Mouse (Mus musculus) midbrain, embryonic 16.5 days (tissue): ENCODE measurements at regions not wholly inside any gene's neighbourhood (a gene's known extent, or its start where the extent isn't known, plus 50 kb on each side); places are given as distances from the start of the nearest gene placed in this dataset.

ENCODE experiments used
- ATAC-seq: fragments of 200-750 bp; cut with Nextera tagmentation; 2 replicates; pipeline ENCODE4 v1.8.0; 2017; ENCODE audit warnings: moderate TSS enrichment
- H3K27ac ChIP-seq: fragments of 300-500 bp; sonication (generic); 2 replicates; pipeline ENCODE4 v1.5.1; 2014; ENCODE audit warnings: mild to moderate bottlenecking, low read length, mixed read lengths
- H3K27me3 ChIP-seq: fragments of 300-500 bp; sonication (generic); 2 replicates; pipeline ENCODE4 v1.6.1; 2014; ENCODE audit warnings: low read depth, low read length, mixed read lengths; ENCODE audit not compliant: control insufficient read depth, insufficient read depth
- H3K36me3 ChIP-seq: fragments of 300-500 bp; sonication (generic); 2 replicates; pipeline ENCODE4 v1.6.1; 2014; ENCODE audit warnings: mild to moderate bottlenecking, low read length, moderate library complexity, mixed read lengths; ENCODE audit not compliant: control insufficient read depth, insufficient read depth
- H3K4me1 ChIP-seq: fragments of 300-500 bp; sonication (generic); 2 replicates; pipeline ENCODE4 v1.6.1; 2014; ENCODE audit warnings: mild to moderate bottlenecking, low read length, mixed read lengths; ENCODE audit not compliant: control insufficient read depth, insufficient read depth
- H3K4me2 ChIP-seq: fragments of 300-500 bp; sonication (generic); 2 replicates; pipeline ENCODE4 v1.6.1; 2014; ENCODE audit warnings: mild to moderate bottlenecking, low read length, mixed read lengths
- H3K4me3 ChIP-seq: fragments of 300-500 bp; sonication (generic); 2 replicates; pipeline ENCODE4 v1.5.1; 2014; ENCODE audit warnings: low read depth, mild to moderate bottlenecking, low read length, moderate library complexity, mixed read lengths
- H3K9ac ChIP-seq: fragments of 300-500 bp; sonication (generic); 2 replicates; pipeline ENCODE4 v1.6.1; 2014; ENCODE audit warnings: low read depth, low read length, mixed read lengths
- H3K9me3 ChIP-seq: fragments of 300-500 bp; sonication (generic); replicated peaks from 2 replicates; pipeline ENCODE4 v1.6.1; 2014; ENCODE audit warnings: mild to moderate bottlenecking, low read length, mixed read lengths; ENCODE audit not compliant: control insufficient read depth, poor library complexity, severe bottlenecking
- WGBS: fragments of 180-500 bp; shearing (Covaris S2); extraction: QIAGEN DNeasy Blood & Tissue Kit; methylation state at CpG from one replicate; pipeline ENCODE4 v1.1.7; 2014; 5-methylcytosine and 5-hydroxymethylcytosine counted together

DNA sequence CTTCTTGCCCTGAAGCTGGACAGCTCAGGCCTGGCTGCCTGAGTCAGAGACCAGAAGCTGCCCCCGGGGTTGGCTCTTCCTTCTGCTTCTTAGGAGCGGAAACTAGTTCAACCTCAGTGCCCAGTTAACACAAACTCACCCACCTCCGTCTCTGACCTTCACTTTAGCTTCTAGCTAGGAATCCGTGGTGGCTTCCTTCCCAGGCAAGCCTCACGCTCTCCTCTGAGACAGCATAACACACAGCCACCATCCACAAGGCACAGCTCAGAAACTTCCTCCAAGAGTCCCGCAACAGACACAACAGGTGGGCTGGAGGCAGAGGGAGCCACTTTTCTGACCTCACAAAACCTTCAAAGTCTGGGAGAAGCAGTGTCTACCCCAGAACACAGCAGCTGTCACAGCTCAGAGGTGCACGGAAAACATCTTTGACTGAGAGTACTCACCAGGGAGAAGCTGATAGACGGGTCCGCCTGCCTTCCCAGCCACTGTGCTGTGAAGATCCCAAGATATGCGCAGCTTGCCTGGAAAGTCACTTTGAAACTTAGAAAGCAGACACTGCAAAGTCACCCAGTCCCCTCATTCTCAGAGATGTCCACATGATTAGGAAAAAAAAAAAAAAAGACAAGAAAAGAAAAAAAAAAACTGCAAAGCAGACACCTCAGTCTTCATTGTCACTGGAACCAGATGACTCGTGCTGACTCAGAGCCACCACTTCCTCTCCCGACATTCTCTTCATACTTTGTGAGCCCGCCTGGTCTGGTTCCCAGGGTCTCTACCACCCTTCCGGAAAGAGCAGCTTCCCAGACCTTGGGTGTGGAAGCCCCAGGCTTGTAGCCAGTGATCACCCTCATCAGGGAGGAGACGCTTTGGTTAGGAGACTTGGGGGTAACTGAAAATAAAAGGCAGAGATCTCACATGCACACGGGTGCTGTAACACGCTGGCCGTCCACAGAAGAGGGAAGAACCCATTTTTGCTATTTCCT is 162.1 kb upstream of the Spdye4c start:
- no peak overlapping the region for H3K9ac ChIP-seq
- no peaks in the 10 kb centered on the region for H3K27me3 ChIP-seq
- H3K4me3 ChIP-seq: no peak overlapping the region
- H3K36me3 ChIP-seq: no peaks in the 10 kb centered on the region
- H3K4me1 ChIP-seq: no peaks in the 10 kb centered on the region
- 62% methylated on average over 18 of the region's 18 CpGs for WGBS
- no peaks in the 10 kb centered on the region for H3K9me3 ChIP-seq
- no peak overlapping the region for H3K4me2 ChIP-seq
- no peak for ATAC-seq
- peak overlapping the region; percentile 10; the same call in 1 of the 2 replicates for H3K27ac ChIP-seq

DNA sequence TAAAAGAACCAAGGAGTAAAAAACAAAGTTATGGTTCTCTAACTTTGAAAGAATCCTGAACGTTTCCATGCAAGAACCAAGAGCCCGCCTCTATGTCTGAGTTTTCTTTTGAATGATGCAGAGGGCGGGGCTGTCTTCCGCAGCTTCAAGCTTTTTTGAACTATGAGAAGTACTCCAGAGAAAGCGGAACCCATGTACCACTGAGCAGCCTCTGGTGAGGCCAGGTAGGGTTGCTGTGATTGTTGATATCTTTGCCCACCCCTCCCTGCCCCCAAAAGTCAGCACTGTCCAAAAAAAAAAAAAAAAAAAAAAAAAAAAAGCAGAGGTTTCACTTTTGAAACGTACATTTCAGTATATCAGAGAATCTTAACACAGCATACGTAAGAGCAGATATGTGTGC is 161.2 kb upstream of the Spdye4c start:
- H3K4me1 ChIP-seq: no peaks in the 10 kb centered on the region
- H3K4me3 ChIP-seq: no peak overlapping the region
- no peaks in the 10 kb centered on the region for H3K36me3 ChIP-seq
- H3K4me2 ChIP-seq: no peak overlapping the region
- no peaks in the 10 kb centered on the region for H3K9me3 ChIP-seq
- no peaks in the 10 kb centered on the region for H3K27me3 ChIP-seq
- H3K27ac ChIP-seq: no peak overlapping the region
- H3K9ac ChIP-seq: no peak overlapping the region
- no peak for ATAC-seq
- WGBS: 64% methylated on average over 7 of the region's 7 CpGs

DNA sequence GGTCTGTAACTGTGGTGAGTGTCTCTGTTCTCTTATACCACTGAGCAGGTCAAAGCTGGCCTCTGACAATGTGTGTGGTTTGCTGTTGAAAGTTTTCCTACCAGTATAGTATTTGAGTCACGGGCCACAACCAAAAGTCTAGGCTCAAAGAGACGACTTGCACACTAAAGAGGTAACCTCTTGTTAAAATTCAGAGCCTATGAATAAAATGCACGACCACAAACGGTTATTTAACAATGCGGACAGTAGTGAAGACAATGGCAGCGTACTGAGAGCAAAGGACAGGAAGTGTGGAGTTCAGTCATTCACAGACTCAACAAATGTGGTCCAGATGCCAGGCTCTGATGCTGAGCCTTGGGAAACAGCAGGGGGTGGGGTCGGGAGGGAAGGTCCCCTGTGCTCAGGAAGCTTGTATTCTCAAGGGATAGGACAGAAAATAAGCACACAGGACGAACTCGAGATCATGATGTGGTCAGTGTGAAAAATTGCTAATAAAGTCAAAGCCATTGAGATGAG is 160.2 kb upstream of the Spdye4c start:
- 47% methylated on average over 9 of the region's 9 CpGs for WGBS

DNA sequence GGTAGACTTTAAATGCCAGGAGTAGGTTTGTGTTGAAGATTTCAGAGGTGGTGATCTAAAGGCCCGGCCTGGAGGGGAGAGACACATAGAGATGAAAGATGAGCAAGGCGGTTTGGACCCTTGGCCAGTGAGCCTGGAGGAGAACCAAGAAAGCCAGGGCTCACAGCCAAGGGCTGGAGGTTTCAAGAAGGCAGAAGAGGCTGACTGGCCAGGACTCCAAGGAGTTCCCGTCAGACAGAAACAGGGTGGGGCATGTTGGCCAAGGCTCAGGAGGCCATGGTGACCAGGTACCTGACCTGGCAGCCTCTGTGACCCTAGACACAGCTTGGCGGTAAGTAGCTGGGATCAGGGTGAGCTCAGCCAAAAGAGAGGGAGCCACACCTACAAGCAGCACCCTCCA is 159.3 kb upstream of the Spdye4c start:
- H3K27ac ChIP-seq: no peak overlapping the region
- H3K36me3 ChIP-seq: no peaks in the 10 kb centered on the region
- no peak overlapping the region for H3K4me2 ChIP-seq
- no peaks in the 10 kb centered on the region for H3K27me3 ChIP-seq
- 92% methylated on average over 4 of the region's 4 CpGs for WGBS
- H3K4me1 ChIP-seq: no peaks in the 10 kb centered on the region
- no peak overlapping the region for H3K9ac ChIP-seq
- no peaks in the 10 kb centered on the region for H3K9me3 ChIP-seq
- H3K4me3 ChIP-seq: no peak overlapping the region
- no peak for ATAC-seq

More for the DNA sequence above, 160.2 kb upstream of the Spdye4c start:
- H3K27me3 ChIP-seq: no peaks in the 10 kb centered on the region
- no peaks in the 10 kb centered on the region for H3K9me3 ChIP-seq
- no peaks in the 10 kb centered on the region for H3K4me1 ChIP-seq
- no peaks in the 10 kb centered on the region for H3K36me3 ChIP-seq
- no peak overlapping the region for H3K27ac ChIP-seq
- ATAC-seq: no peak
- H3K9ac ChIP-seq: no peak overlapping the region
- H3K4me3 ChIP-seq: no peak overlapping the region
- no peak overlapping the region for H3K4me2 ChIP-seq

DNA sequence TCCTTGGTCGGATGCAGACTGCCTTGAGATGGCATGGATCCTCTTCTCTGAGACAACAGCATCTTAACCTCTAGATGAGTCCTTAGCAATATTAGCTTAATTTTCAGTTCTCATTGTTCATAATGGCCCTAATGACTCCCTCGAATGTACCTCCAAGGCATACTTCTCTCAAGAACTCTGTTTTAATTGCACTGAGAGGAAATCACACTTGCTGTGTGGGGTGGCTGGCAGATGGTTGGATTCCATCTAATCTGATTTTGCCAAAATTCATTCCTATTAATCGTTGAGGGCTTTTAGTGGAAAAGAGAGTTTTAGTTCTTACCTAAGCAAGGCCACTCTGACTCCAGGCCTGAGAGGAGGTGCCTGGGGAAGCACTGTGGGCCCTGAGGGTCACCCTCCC is 158.3 kb upstream of the Spdye4c start:
- no peak for ATAC-seq
- Histone ChIP-seq H3K27ac (no peak overlapping the region), H3K4me3 (no peak overlapping the region), H3K4me1 (no peaks in the 10 kb centered on the region), H3K9ac (no peak overlapping the region), H3K9me3 (no peaks in the 10 kb centered on the region), H3K27me3 (no peaks in the 10 kb centered on the region), H3K36me3 (no peaks in the 10 kb centered on the region), H3K4me2 (no peak overlapping the region)
- WGBS: 87% methylated on average over 3 of the region's 3 CpGs

DNA sequence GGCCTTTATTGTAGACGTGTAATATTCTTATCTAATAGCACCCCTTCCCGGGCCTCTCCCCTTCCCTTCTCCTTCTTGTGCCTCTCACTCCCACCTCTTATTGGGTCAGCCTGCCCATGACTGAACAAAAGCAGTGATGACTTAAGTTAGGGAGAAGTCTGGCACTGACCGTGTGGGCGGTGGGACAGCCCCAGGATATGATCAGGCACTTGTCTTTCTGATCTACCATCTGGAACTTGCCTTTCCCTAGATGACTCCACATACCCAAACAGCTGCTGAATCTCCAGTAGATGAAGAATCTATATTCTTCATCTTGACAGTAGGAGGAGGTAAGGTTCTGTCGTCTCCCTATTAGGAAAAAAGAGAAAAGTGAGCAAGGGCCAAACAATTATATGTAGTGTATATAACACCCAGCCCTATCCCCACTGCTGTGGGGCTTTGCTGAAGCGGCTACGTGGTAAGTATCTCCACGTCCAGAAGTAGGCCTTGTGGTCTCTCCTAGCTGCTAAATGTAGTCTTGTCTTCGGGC is 157.4 kb upstream of the Spdye4c start:
- H3K4me3 ChIP-seq: no peak overlapping the region
- no peak for ATAC-seq
- H3K36me3 ChIP-seq: no peaks in the 10 kb centered on the region
- H3K4me1 ChIP-seq: no peaks in the 10 kb centered on the region
- H3K4me2 ChIP-seq: no peak overlapping the region
- WGBS: 90% methylated on average over 9 of the region's 9 CpGs
- no peak overlapping the region for H3K9ac ChIP-seq
- H3K27me3 ChIP-seq: no peaks in the 10 kb centered on the region
- no peaks in the 10 kb centered on the region for H3K9me3 ChIP-seq
- no peak overlapping the region for H3K27ac ChIP-seq

DNA sequence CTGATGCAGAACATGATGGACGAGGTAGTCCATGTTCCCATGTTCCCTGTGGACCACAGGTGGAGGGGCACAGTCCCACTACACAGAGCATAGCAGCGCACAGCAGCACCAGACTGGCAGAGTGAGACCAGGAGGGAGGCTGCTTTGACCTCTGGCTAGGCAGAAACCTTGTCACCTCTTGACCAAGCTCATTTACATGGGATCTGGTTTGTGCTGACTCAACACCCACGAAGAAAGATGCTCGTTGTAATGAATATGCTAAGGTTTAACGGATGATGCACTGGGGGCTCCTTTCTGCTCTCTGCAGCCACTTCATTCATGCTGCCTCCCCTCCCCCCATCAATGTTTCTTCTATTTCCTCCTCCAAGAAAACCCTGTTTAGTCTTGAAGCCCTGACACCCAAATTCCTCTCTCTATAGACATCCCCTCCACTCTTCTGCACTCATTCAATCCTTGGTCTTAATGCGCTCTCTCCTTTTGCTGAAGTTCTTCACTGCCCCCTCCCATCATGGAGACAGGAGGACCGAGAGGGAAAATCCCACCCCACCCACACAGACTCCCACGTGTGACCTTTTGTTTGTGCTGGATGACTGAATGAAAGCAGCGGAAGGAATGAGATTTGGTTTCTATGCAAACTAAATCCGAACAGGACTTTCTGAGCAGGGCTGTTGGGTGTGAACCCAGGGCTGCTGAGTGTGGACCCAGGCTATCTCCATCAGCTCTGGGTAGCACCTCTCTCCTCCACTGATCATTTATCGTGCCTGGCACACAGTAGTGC is 156.6 kb upstream of the Spdye4c start:
- no peaks in the 10 kb centered on the region for H3K27me3 ChIP-seq
- no peak overlapping the region for H3K9ac ChIP-seq
- H3K9me3 ChIP-seq: no peaks in the 10 kb centered on the region
- no peak overlapping the region for H3K4me3 ChIP-seq
- ATAC-seq: no peak
- H3K4me2 ChIP-seq: no peak overlapping the region
- H3K4me1 ChIP-seq: no peaks in the 10 kb centered on the region
- no peak overlapping the region for H3K27ac ChIP-seq
- no peaks in the 10 kb centered on the region for H3K36me3 ChIP-seq
- 51% methylated on average over 11 of the region's 11 CpGs for WGBS

DNA sequence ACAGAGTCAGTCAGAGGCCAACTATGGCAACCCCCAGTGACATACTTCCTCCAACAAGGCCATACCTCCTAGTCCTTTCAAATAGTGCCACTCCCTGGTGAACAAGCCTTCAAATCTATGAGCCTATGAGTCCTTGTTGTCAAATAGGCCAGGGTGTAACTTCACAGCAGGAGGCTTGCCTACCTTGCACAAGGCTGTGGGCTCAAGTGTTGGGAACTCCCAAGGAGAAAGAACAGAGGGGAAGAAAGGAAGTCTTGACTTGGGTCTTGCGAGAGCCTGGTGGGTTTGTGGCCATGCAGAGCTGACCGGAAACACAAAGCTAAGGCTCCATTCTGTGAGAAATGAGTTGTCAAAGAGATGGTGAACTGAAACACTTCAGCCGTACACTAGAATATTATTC is 154.6 kb upstream of the Spdye4c start:
- Histone ChIP-seq H3K4me2 (no peak overlapping the region), H3K9ac (no peak overlapping the region), H3K4me1 (no peaks in the 10 kb centered on the region), H3K9me3 (no peaks in the 10 kb centered on the region), H3K4me3 (no peak overlapping the region), H3K27me3 (no peaks in the 10 kb centered on the region), H3K27ac (no peak overlapping the region), H3K36me3 (no peaks in the 10 kb centered on the region)
- ATAC-seq: no peak
- 92% methylated on average over 3 of the region's 3 CpGs for WGBS
